Mouse (Mus musculus) right cerebral cortex, adult 18-20 months (tissue): Measurements from ENCODE around the gene Trip10.

Experiments
- DNase-seq: peaks from one replicate; pipeline ENCODE4 v3.0.0; 2022; ENCODE audit warnings: mixed read lengths

The Trip10 gene

DNA sequence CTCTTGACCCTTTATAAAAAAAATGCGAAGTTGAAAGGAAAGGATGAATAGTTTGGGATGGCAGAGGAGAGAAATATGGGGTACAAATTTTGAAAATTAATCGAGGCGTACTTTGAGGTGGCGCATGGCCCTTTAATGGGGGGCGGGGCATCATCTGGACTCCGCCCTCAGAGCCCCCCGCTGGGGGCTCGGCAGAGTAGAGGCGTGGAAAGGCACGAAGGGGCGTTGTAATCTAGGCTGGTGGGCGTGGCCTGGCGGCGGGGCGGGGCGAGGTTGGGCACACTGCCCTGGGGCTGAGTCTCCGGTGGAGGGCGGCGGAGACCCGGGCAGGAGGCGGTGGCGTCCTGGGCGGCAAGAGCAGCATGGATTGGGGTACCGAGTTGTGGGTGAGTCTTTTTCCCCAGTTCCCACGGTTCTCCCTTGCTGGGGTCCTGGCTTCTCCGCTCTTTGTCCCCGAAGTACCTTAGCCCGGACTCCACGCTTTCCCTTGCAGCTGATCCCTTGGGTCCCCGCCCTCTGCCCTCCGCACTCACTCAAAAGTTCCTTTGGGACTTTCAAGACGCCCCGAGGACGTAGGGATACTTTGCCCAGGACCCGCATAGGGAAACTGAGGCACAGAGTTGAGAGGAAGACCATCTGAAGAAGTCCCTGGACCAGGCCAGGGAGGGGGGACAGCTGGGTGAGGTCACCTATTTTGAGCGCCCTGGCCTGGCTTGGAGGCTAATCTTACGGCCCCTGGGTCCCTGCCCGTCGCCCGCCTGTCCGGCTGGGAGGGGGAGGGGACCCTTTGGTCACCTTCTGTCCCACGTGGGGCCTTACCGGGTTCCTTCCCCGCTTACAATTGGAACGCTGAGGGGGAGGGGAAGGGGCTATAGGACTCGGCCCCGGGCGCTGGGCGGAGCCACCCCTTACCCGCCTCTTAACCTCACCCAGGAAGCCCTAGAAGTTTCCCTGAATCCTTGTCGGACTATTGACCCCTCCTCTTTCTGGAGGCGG, at the start of gene Trip10:
TSS of gene Trip10 (plus strand) at position 270 of the 996 bp plus-strand sequence.
- DNase-seq: peak; percentile 85

DNA sequence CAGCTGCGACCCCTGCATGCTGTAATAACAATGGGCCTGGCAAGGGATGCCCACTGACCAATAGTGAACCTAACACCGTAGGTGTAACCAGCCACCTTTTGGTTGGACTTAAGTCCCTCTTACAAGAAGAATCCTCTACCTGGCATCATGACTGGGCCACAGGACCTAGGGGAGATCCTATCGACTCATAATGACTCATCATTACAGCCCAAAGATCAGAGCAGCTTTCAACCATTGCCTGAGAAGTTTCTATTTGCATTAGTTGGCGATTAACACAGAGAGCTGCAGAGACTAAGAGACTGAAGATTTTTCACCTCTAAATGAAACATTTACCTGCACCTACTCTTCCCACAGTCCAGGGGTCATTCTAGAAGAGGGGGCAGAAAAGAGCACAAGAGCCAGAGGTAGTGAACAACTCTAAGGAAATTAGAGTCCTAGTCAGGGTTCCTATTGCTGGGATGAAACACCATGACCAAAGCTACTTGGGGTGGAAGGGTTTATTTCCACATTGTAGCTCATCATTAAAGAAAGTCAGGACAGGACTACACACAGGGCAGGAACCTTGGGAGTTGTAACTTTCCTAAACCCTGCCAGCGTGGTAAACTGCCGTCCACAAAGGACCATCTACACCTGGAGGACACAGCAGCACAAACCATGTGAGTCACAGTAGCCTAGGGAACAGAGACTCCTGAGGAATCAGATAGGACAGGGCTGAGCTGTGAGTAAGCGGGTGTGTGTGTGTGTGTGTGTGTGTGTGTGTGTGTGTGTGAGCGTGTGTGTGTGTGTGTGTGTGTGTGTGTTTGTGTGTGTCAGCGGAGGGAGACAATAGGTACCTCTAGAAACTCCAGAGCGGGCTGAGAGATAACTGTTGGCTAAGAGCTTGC, 47.2 kb upstream of the Trip10 start:
- no peak for DNase-seq

DNA sequence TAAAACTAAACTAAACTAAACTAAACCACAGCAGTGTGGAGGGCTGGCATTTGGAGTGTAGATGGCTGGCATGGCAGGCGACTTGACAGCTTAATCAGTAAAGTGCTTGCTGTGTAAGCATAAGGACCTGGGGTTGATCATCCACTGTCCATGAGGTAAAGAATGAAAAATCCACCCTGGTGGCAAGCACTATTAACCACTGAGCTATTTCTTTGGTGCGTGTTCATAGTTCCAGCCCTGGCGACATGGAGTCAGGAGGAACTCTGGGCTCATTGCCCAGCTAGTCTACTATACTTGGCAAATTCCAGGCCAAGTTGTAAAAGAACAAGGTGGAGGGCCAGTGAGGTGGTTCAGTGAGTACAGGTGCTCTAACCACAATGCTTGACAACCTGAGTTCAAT, 41.3 kb upstream of the Trip10 start:
- no peak for DNase-seq

DNA sequence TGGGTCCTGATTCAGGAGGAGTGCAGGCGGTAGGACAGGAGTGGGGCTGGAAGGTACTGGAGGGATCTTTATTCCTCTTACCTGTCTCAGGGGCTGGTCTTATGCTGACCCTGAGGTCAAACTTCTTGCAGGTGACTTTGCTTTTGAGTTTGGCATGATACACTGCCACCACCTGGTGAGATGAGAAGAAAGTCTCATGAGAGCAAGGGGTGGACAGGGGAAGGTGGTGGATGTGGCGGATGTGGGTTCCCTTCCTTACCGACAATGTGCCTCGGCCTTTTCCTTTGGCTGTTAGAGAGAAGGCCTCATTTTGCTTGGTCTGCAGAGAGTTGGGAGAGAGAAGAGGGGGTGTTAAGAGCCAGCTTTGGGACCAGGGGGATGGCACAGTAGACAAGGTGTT, 39.9 kb upstream of the Trip10 start:
- no peak for DNase-seq

DNA sequence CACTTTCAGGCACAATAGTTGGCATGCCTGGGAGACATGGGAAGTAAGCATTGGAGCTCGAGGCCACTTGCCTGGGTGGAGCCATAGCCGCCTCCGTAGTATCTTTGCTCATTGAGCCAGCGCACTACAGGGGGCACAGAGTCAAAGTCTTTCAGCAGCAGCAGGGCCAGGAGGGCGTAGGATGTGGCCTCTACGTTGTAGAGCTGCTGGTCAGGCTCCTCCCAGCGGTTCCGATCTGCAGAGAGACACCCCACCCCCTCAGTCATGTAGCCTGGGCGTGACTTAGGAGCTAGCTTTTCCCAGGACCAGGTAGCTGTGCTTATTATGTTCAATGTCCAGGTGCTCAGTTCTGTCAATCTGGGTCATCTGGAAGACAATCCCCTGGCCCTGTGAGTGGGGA, 37.8 kb upstream of the Trip10 start:
- no peak for DNase-seq

DNA sequence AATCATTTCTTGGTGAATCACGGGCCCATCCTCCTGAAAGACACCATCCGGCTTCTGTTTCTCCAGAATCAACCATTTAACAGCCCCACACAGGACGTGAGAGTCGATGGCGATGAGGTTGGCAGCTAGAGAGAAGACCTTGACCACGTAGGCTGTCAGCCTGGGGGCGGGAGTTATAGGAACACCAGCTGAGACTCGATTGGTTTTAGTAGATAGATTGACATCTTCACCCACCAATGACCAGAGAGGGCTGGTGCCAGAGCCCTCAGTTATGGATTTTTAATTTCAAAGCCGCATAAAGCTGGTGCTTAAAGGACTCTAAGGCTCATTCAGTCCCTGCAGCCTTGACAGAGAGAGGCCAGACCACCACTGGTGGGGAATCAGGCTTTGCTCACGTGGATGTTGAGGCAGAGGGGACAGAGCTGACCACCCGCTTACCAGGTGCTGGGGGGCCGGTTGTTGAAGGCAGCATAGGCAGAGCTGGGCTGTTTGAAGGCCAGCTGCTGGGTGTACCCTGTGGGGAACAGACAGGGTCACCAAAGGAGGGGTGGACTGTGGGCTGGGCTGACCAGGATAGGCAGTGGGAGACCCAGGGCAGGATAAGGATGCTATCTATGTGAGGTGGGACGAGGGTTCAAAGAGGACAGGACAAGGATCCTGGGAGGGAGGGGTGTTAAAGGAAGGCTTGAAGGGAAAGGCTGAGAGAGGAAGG, 34.4 kb upstream of the Trip10 start:
- no peak for DNase-seq

DNA sequence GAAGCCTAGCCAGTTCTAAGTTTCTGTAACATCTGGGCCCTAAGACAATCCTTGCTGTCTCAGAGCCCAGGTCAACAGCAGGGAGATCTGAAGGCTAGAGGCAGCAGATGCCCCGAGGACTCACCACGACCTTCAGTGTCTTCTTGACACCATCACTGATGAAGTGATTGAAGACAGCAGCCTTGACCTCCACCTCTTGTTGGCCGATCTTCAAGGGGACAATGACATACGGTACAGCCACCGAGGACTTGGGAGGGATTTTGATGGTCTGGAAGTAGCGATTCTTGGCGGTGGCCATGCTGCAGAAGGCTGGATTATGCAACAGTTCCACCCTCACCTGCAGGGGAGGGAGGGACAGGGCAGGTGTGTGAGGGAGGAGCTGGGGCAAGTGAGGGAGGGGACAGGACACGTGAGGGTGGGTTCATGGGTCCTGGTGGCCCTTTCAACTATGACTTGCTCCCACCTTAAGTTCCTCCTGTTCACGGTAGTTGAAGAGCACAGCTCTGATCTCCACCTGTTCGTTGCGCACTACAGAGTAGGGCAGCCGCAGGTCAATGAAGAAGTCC, 30.8 kb upstream of the Trip10 start:
- DNase-seq: no peak

DNA sequence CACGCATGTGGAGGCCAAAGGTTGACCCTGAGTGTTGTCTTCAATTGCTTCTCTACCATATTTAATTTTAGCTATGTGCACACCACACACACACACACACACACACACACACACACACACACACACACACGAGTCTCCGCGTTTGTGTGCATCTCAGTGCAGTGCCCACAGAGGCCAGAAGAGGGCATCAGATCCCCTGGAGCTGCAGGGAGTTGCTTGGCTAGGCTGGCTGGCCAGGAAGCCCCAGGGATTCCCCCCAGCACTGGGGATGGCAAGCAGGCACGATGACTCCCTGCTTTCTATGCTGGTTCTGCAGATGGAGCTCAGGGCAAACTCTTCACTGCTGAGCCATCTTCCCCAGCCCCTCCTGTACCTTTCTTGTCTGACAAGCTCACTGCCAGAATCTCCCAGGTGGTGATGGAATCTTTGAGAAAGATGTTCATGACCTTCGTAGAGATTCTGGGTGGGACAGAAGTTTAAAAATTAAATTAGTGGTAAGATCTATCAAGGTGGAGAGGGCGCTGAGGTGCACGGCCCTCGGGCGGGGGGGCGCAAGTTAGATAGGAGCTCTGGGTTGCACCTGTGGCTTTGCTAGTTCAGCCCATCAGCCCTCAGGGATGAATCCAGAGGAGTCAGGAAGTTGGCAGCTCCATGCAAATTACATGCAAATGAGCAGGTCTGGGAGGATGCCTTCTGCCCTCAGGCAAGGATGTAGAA, 29.9 kb upstream of the Trip10 start:
- peak; percentile 51 for DNase-seq

DNA sequence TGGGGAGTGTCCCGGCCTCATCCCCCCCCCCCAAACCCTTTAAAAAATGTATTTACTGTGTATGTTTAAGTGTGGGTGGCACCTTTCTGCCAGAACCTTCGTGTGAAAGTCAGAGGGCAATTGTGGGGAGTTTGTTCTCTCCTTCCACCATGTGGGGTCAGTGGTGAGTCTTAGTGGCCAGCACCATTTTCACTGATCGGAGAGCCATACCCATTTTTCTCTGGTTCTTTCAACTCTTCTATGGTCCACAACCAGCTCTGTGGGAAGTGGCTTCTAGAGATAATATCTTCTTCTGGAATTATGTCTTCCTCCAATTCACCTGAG, 29.4 kb upstream of the Trip10 start:
- no peak for DNase-seq

DNA sequence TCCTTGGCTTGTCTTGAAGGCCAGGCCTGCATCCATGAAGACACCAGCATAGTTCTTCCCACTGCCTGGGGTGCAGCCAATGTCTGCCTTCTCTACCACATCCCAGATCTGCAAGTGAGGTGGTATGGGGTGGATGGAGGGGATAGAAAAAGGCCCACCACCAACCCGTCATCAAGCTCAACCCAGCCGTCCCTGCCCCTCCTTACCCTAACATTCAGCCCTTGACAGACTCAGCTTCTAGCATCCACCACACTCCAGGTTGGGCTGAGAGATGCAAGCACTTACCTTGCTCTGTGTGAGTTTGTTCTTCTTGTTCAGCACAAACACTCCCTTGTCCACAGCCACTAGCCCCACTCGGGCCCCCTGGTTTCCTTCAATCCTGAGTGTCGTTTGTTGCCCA, 27.3 kb upstream of the Trip10 start:
- DNase-seq: no peak

DNA sequence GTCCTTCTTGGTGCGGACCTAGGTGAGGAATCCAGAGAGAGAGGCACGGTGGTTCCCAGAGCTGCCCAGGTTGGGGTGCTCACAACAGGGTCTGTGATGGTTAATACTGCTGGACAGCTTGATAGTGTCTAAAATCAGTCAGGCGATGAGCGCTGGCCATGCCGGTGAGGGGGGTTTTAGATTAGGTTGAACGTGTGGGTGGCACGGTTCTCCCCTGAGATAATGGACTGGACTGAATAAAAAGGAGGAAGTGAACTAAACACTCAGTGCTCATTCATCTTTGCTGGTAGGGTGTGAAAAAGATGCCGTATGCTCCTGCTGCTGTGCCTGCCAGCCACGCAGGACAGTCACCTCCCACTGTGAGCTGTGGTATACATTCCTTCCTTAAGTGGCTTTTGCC, 25.9 kb upstream of the Trip10 start:
- DNase-seq: no peak

DNA sequence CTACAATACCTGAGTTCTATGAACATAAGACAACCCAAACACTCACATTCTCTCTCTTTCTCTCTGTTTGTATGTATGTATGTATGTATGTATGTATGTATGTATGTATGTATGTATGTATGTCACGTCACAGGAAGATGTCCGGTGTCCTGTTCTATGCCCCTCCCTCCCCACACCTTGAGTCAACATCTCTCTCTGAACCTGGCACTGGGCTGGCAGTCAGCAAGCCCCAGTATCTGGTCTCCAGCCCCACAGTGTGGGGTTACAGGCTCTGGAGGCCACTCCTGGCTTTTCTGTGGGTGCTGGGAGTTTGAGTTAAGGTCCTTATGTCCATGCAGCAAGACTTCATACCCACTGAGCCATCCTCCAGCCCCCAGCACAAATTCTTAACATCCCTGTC, 21.8 kb upstream of the Trip10 start:
- no peak for DNase-seq

DNA sequence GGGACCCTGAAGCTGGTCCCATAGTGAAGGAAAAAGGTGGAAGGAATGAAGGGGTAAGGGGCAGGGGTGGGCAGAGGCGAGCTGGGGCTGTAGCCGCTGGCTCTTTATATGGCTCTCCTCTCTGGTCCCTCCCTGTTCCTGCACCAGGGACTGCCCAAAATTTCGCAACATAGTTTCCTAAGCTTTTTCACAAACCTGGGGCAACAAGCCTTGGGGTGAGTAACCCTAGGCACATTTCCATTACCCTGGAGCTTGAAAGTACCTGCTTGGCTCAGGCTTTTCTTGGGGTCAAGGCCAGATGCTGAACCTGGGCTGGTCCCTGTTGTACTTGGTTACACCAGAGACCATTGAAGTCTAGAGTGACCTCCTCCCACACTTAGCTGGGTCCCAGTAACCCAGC, 21.2 kb upstream of the Trip10 start, which contains the start of gene C3:
TSS of gene C3 (minus strand) at position 123 of the 400 bp plus-strand sequence.
- no peak for DNase-seq

DNA sequence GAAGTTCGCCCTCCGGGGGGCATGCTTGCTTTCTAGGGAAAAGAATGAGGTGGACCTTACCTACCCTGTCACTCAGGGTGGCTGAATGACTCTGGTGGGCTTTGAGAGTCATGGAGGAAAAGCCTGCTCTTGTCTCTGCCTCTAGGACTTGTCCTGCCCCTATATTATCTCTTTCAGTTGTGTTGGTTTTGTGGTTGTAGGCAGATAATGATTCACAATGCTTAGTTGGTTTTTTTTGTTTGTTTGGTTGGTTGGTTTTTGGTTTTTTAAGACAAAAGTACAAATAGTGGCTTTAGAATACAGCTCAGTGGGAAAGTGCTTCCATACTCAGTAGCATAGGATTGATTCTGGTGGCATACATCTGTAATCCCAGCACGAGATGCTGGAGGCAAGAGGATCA, 20.4 kb upstream of the Trip10 start:
- no peak for DNase-seq

DNA sequence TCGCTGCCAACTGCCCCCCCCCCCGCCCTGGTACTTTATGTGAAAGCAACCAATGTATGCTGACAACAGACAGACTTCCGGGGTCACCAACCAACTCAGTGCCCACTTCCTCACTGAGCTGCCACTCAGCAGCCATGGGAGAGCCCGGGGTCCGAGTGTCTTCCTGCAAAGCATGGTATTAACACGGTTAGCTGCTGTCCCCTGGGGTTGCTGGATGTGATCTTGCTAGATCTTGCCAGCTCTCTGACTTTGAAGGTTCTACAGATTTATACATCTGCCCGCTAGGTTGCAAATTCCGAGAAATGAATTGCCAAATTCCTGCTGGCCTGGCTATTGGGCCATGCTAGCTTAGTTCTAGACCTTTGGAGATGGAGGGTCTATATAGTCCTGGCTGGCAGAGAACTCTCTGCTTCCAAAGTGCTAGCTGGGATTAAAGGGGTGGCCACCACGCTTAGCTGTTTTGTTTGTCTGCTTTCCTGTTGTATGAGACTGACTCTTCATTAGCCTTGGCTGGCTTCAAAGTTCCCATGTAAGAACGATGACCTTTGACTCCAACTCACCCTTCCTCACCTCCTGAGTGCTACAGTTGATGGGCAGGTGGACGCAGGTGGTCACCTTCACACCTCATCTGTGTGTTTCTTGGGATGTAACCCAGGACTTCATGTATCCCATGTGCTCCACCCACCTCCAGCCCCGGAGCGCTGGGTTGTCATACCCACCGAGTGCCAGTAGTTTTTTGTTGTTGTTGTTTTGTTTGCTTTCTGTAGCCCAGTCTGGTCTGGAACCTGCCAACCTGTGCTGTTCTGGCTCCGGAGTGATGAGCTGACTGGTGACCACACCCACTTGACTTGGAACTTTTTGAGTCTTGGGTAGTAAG, 19.2 kb upstream of the Trip10 start:
- DNase-seq: no peak

DNA sequence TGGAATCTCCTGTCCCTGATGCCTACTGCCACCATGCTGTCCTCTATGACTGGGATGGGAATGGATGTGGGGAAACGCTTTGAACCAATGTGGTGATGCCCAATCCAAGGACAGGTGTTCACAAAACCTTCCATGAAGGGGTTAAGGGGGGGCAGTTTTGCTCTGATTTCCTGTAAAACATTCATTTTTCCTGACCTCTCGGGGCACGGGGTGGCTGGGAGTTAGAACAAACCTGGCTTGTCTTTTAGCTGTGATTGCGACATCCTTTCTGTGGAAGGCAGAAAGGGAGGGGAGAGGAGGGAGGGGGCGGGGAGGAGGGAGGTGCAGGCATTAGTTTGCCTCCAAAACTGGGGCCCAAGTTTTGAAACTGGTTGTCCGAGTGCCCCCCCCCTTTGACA, 18.5 kb upstream of the Trip10 start:
- no peak for DNase-seq

DNA sequence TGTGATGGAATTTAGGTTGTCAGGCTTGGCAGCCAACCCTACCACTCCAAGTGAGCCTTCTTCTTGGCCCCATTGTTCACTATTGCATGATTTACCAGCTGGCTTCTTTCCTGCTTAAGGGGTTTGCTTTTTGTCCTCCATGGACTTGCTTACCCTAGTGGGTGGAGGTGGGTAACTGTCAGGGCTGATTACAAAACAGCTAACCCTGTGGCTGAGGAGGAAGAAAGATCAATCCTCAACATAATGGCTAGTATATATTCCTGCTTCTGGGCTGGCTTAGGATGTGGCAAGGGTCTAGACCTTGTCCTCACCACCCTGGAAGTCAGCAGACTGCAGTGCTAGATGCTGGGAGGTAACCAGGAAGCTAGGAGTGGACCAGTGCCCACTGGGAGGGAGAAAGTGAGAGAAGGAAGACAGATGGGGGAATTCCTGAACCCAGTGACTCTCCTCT, 17.9 kb upstream of the Trip10 start:
- no peak for DNase-seq

DNA sequence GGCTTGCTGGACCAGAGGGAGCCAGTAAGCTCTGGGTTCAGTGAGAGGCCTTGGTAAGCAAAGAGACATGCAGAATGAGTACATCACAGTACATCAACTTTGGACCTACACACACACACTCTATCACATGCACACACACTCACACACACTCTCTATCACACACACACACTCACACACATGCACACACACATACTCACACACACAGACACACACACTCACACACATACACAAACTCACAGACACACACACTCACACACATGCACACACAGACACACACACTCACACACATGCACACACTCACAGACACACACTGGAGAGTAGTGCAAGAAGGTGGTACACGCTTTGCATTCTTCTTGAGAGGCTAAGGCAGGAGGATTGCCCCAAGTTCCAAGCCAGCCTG, 17.1 kb upstream of the Trip10 start:
- no peak for DNase-seq

DNA sequence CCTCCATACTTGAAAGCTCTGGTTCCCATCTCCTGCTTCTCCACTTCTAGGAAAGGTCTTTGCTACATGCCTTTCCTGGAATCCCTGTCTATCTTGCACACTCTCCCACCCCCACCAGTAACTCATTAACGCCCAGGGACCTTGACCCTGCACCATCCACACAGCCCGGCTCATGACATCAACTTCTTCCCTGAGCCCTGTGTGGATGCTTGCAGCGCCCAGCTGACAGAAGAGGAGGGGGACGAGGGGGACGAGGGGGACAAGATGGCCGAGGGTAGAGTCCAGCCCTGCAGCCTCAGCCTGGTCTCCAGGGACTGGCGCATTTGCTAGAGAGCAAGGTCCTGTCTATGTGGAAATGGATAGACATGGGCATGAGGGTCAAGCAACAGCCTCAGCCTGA, 16.2 kb upstream of the Trip10 start:
- no peak for DNase-seq

DNA sequence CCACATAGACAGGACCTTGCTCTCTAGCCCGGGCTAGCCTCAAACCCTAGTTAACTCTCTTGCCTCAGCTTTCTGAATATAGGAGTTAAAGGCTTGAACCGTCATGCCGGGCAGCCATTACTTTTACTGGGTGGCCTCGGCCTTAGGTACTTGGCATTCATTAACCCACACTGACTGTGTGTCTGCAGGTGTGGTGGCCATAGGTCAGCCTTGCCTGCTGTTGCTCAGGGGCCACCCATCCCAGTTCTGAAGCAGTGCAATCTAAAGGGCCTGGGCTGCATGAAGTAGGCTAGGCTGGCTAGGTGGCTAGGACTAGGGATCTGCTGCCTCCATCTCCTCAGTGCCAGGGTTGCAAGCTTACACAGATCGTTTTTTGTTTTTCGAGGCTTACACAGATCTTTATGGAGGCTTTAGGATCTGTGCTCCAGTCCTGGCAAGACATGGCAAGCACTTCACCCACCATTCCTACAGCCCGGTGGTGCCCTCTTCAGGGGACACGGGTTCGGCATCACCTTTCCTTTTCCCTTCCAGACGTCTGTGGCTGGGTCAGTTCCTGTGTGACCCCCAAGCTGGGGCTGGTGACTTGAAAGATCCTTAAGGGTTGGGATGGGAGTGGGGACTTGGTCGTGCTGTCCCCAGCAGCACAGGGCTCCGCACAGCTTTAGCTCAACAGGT, 14.9 kb upstream of the Trip10 start:
- no peak for DNase-seq
